Mouse (Mus musculus): ENCODE measurements around the gene Samsn1. TPM values are rescaled to one million over a fixed set of nuclear protein-coding genes. Genes with fewer than 3 reads are reported as not detected.

Samsn1 gene
- polyA plus RNA-seq, 1 experiment = 1.6 TPM

GRCm38 (mm10) chr16:75970266-75970998 lies 51.6 kb downstream of the Samsn1 start:
- no peak overlapping the region for H3K4me3 ChIP-seq (ENCODE audit: insufficient read depth, low read length)
- no peaks in the 10 kb centered on the region for H3K4me1 ChIP-seq (ENCODE audit: control insufficient read depth, insufficient read depth, low read length)
- no peak for TF ChIP-seq CTCF (IDR thresholded peaks at IDR 0.05; ENCODE audit: extremely low read depth, insufficient read depth, low read length)
- no peak for TF ChIP-seq POLR2A (IDR thresholded peaks at IDR 0.05; ENCODE audit: extremely low read depth, insufficient read depth, low read length)
- no peak overlapping the region for H3K27ac ChIP-seq (ENCODE audit: insufficient read depth, low read length)

GRCm38 (mm10) chr16:75962021-75962420 lies 60.1 kb downstream of the Samsn1 start:
- H3K4me3 ChIP-seq (ENCODE audit: insufficient read depth, low read length) = no peak overlapping the region
- H3K4me1 ChIP-seq (ENCODE audit: control insufficient read depth, insufficient read depth, low read length) = no peaks in the 10 kb centered on the region
- no peak overlapping the region for H3K27ac ChIP-seq (ENCODE audit: insufficient read depth, low read length)
- TF ChIP-seq CTCF (IDR thresholded peaks at IDR 0.05; ENCODE audit: extremely low read depth, insufficient read depth, low read length) (no peak), POLR2A (IDR thresholded peaks at IDR 0.05; ENCODE audit: extremely low read depth, insufficient read depth, low read length) (no peak)

- Histone ChIP-seq H3K4me3 (ENCODE audit: insufficient read depth, low read length) (no peak overlapping the region), H3K4me1 (ENCODE audit: control insufficient read depth, insufficient read depth, low read length) (no peaks in the 10 kb centered on the region), H3K27ac (ENCODE audit: insufficient read depth, low read length) (no peak overlapping the region)
- no peak for TF ChIP-seq POLR2A (IDR thresholded peaks at IDR 0.05; ENCODE audit: extremely low read depth, insufficient read depth, low read length)
- TF ChIP-seq CTCF (IDR thresholded peaks at IDR 0.05; ENCODE audit: extremely low read depth, insufficient read depth, low read length) = no peak
Observed at GRCm38 (mm10) chr16:75961487-75961886, 60.6 kb downstream of the Samsn1 start.

GRCm38 (mm10) chr16:75961036-75961435 lies 61.0 kb downstream of the Samsn1 start:
- no peak overlapping the region for H3K27ac ChIP-seq (ENCODE audit: insufficient read depth, low read length)
- no peaks in the 10 kb centered on the region for H3K4me1 ChIP-seq (ENCODE audit: control insufficient read depth, insufficient read depth, low read length)
- no peak overlapping the region for H3K4me3 ChIP-seq (ENCODE audit: insufficient read depth, low read length)
- TF ChIP-seq POLR2A (IDR thresholded peaks at IDR 0.05; ENCODE audit: extremely low read depth, insufficient read depth, low read length) (no peak), CTCF (IDR thresholded peaks at IDR 0.05; ENCODE audit: extremely low read depth, insufficient read depth, low read length) (no peak)

GRCm38 (mm10) chr16:75933357-75933756 lies 88.7 kb downstream of the Samsn1 start:
- Histone ChIP-seq H3K4me1 (ENCODE audit: control insufficient read depth, insufficient read depth, low read length) (no peaks in the 10 kb centered on the region), H3K4me3 (ENCODE audit: insufficient read depth, low read length) (no peak overlapping the region), H3K27ac (ENCODE audit: insufficient read depth, low read length) (no peak overlapping the region)
- TF ChIP-seq CTCF (IDR thresholded peaks at IDR 0.05; ENCODE audit: extremely low read depth, insufficient read depth, low read length) = no peak
- TF ChIP-seq POLR2A (IDR thresholded peaks at IDR 0.05; ENCODE audit: extremely low read depth, insufficient read depth, low read length) = no peak

- TF ChIP-seq POLR2A (IDR thresholded peaks at IDR 0.05; ENCODE audit: extremely low read depth, insufficient read depth, low read length) = no peak
- TF ChIP-seq CTCF (IDR thresholded peaks at IDR 0.05; ENCODE audit: extremely low read depth, insufficient read depth, low read length) = no peak
- no peak overlapping the region for H3K27ac ChIP-seq (ENCODE audit: insufficient read depth, low read length)
- H3K4me3 ChIP-seq (ENCODE audit: insufficient read depth, low read length) = no peak overlapping the region
- no peaks in the 10 kb centered on the region for H3K4me1 ChIP-seq (ENCODE audit: control insufficient read depth, insufficient read depth, low read length)
Observed at GRCm38 (mm10) chr16:75930222-75930553, 91.9 kb downstream of the Samsn1 start.

GRCm38 (mm10) chr16:75929536-75930221 lies 92.4 kb downstream of the Samsn1 start:
- H3K27ac ChIP-seq (ENCODE audit: insufficient read depth, low read length) = no peak overlapping the region
- H3K4me3 ChIP-seq (ENCODE audit: insufficient read depth, low read length) = no peak overlapping the region
- no peaks in the 10 kb centered on the region for H3K4me1 ChIP-seq (ENCODE audit: control insufficient read depth, insufficient read depth, low read length)
- TF ChIP-seq CTCF (IDR thresholded peaks at IDR 0.05; ENCODE audit: extremely low read depth, insufficient read depth, low read length) (no peak), POLR2A (IDR thresholded peaks at IDR 0.05; ENCODE audit: extremely low read depth, insufficient read depth, low read length) (no peak)

GRCm38 (mm10) chr16:75926511-75926910 lies 95.6 kb downstream of the Samsn1 start:
- TF ChIP-seq POLR2A (IDR thresholded peaks at IDR 0.05; ENCODE audit: extremely low read depth, insufficient read depth, low read length) (no peak), CTCF (IDR thresholded peaks at IDR 0.05; ENCODE audit: extremely low read depth, insufficient read depth, low read length) (no peak)
- Histone ChIP-seq H3K4me3 (ENCODE audit: insufficient read depth, low read length) (no peak overlapping the region), H3K27ac (ENCODE audit: insufficient read depth, low read length) (no peak overlapping the region), H3K4me1 (ENCODE audit: control insufficient read depth, insufficient read depth, low read length) (no peaks in the 10 kb centered on the region)

- Histone ChIP-seq H3K4me1 (ENCODE audit: control insufficient read depth, insufficient read depth, low read length) (no peaks in the 10 kb centered on the region), H3K27ac (ENCODE audit: insufficient read depth, low read length) (no peak overlapping the region), H3K4me3 (ENCODE audit: insufficient read depth, low read length) (no peak overlapping the region)
- TF ChIP-seq POLR2A (IDR thresholded peaks at IDR 0.05; ENCODE audit: extremely low read depth, insufficient read depth, low read length) = no peak
- no peak for TF ChIP-seq CTCF (IDR thresholded peaks at IDR 0.05; ENCODE audit: extremely low read depth, insufficient read depth, low read length)
Observed at GRCm38 (mm10) chr16:75920870-75921269, 101.2 kb downstream of the Samsn1 start.

- Histone ChIP-seq H3K4me3 (ENCODE audit: insufficient read depth, low read length) (no peak overlapping the region), H3K4me1 (ENCODE audit: control insufficient read depth, insufficient read depth, low read length) (no peaks in the 10 kb centered on the region), H3K27ac (ENCODE audit: insufficient read depth, low read length) (no peak overlapping the region)
- no peak for TF ChIP-seq POLR2A (IDR thresholded peaks at IDR 0.05; ENCODE audit: extremely low read depth, insufficient read depth, low read length)
- no peak for TF ChIP-seq CTCF (IDR thresholded peaks at IDR 0.05; ENCODE audit: extremely low read depth, insufficient read depth, low read length)
Observed at GRCm38 (mm10) chr16:75919298-75919697, 102.8 kb downstream of the Samsn1 start.

Data from cortical plate, adult 2 months (tissue).